Mouse (Mus musculus) kidney, embryonic 14.5 days (tissue): ENCODE results near the gene Nqo2. TPM values are rescaled to one million over a fixed set of nuclear protein-coding genes. Genes with fewer than 3 reads are reported as not detected.

Source experiments
- polyA plus RNA-seq: library from polyadenylated mRNA; unstranded; fragments of >200 nt; fragmentation: Nextera tagmentation; extraction: Ambion mirVana; gene quantifications from 2 replicates; pipeline ENCODE4 v1.2.1, GENCODE M21; 2014

Gene Nqo2
- polyA plus RNA-seq, 1 experiment from 2014 or later, result 29.6 TPM

Other genes with a start within 250 kb of the Nqo2 start
- not detected in 2 replicates for gene Serpinb6e, start 121.3 kb upstream of the Nqo2 start, polyA plus RNA-seq
- 0.20 TPM in 1 of 2 replicates, not detected in the other for gene Serpinb6c, start 59.0 kb upstream of the Nqo2 start, polyA plus RNA-seq
- 9.7 and 20.6 TPM in 2 replicates for gene Ripk1, start 37.7 kb downstream of the Nqo2 start, polyA plus RNA-seq
- 70.9 and 73.3 TPM in 2 replicates for gene Serpinb6a, start 38.1 kb downstream of the Nqo2 start, polyA plus RNA-seq
- 47.4 and 49.0 TPM in 2 replicates for gene Bphl, start 72.9 kb downstream of the Nqo2 start, polyA plus RNA-seq
- gene Tubb2a, start 113.3 kb downstream of the Nqo2 start, polyA plus RNA-seq, result 62.1 and 73.4 TPM in 2 replicates
- gene Tubb2b, start 165.8 kb downstream of the Nqo2 start, polyA plus RNA-seq, result 17.4 and 23.6 TPM in 2 replicates
- gene Psmg4, start 198.3 kb downstream of the Nqo2 start, polyA plus RNA-seq, result 84.6 and 100 TPM in 2 replicates